In the genomic region with DNA sequence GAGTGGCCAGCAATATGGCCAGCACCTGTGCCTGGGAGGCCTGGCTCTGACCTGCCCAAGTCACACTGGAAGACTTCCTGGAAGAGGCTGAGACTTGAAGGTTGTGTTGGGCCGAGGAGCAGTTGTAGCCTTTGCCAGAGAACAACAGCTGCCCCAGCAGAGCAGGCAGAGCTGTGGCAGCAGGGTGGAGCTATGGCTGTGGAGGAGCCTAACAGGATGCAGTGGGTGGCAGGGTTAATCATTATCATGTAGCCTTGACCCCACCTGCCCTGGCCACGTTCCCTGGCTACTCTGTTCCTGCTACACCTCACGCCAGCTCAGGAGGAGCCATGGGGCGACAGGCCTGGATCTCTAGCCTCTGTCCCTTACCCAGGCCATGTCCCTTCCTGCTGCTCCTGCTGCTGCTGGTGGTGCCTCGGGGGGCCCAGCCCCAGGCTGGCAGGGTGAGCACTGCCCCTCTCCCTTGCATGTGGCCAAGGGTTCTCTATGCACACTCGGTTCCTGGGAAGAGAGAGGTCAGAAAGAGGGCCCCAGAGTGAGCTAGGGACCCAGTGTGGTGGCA, we compare ENCODE assay signal across 13 mouse cellular contexts. TPM values are rescaled to one million over a fixed set of nuclear protein-coding genes. Genes with fewer than 3 reads are reported as not detected.
DNase-seq lines count a peak whose midpoint lies in the region; ATAC-seq lines count a peak whose summit lies in the region.
"Had no signal": no experiment of that assay in that cellular context is flagged by ENCODE, and none has a peak within 500 bp of the region (broad histone marks: within the 10 kb centered on the region; RNA-seq: fewer than 3 reads in every experiment).

A gene (plus strand): TSS at position 242 of the 562 bp plus-strand sequence.

- H3K4me3 ChIP-seq in heart, embryonic 10.5 days, result no peak within 1 kb of the TSS
- no peak within 1 kb of the TSS for H3K4me3 ChIP-seq in neural tube, embryonic 15.5 days (replicated peaks)
- H3K4me3 ChIP-seq in midbrain, embryonic 16.5 days (ENCODE audit: low read depth, low read length), result no peak within 1 kb of the TSS
- H3K4me3 ChIP-seq: midbrain, embryonic 12.5 days had no signal

- ATAC-seq in neural tube, embryonic 15.5 days (ENCODE audit: low FRiP score), result no peak
- no peak for ATAC-seq in midbrain, embryonic 16.5 days
- ATAC-seq: activated CD4-positive, CD25-positive, alpha-beta regulatory T cell, adult 4 months had no signal

- peaks cover 23% of the 10 kb centered on the region for H3K27me3 ChIP-seq in heart, embryonic 10.5 days (ENCODE audit: insufficient read depth, poor library complexity, severe bottlenecking)
- H3K27me3 ChIP-seq in neural tube, embryonic 15.5 days (replicated peaks), result no peaks in the 10 kb centered on the region
- no peaks in the 10 kb centered on the region for H3K27me3 ChIP-seq in midbrain, embryonic 16.5 days (ENCODE audit: control insufficient read depth, insufficient read depth, low read depth, low read length)
- H3K27me3 ChIP-seq: midbrain, embryonic 12.5 days had no signal

- H3K27ac ChIP-seq in heart, embryonic 10.5 days, result peak within 1 kb of the TSS; percentile 45; the same call in 1 of the 2 replicates
- no peak within 1 kb of the TSS for H3K27ac ChIP-seq in neural tube, embryonic 15.5 days (replicated peaks)
- no peak within 1 kb of the TSS for H3K27ac ChIP-seq in midbrain, embryonic 16.5 days (ENCODE audit: low read length)
- H3K27ac ChIP-seq: midbrain, embryonic 12.5 days had no signal

- no peak within 1 kb of the TSS for H3K4me2 ChIP-seq in neural tube, embryonic 15.5 days
- no peak within 1 kb of the TSS for H3K4me2 ChIP-seq in midbrain, embryonic 16.5 days (ENCODE audit: low read length)
- H3K4me2 ChIP-seq: midbrain, embryonic 12.5 days had no signal

- no peak for DNase-seq in heart, embryonic 10.5 days (ENCODE audit: low spot score)
- DNase-seq in heart, postnatal 4 days, result no peak
- no peak for DNase-seq in gonadal fat pad, adult 2 months (ENCODE audit: low read depth)
- DNase-seq in kidney, postnatal 25 days, result peak; percentile 89 to 95
- DNase-seq in lung, postnatal 10 days, result peak; percentile 49
- no peak for DNase-seq in c-Kit-positive CD71-positive TER-119-positive erythroid progenitor cells, embryonic 14.5 days (ENCODE audit: low spot score)
- DNase-seq: cerebellum, adult 18-20 months; heart, postnatal 14 days had no signal

- H3K9ac ChIP-seq in neural tube, embryonic 15.5 days (replicated peaks), result no peak within 1 kb of the TSS
- H3K9ac ChIP-seq in midbrain, embryonic 16.5 days (ENCODE audit: low read depth, low read length), result no peak within 1 kb of the TSS
- H3K9ac ChIP-seq: midbrain, embryonic 12.5 days had no signal

- H3K4me1 ChIP-seq in heart, embryonic 10.5 days, result peaks cover 18% of the 10 kb centered on the region; the same call in 1 of the 2 replicates
- no peaks in the 10 kb centered on the region for H3K4me1 ChIP-seq in neural tube, embryonic 15.5 days
- H3K4me1 ChIP-seq in midbrain, embryonic 16.5 days (ENCODE audit: control insufficient read depth, insufficient read depth, low read length), result no peaks in the 10 kb centered on the region
- H3K4me1 ChIP-seq: midbrain, embryonic 12.5 days had no signal

- 49% methylated on average over 6 of the region's 6 CpGs for WGBS in heart, embryonic 10.5 days
- 71% methylated on average over 6 of the region's 6 CpGs for WGBS in neural tube, embryonic 15.5 days
- 76% methylated on average over 6 of the region's 6 CpGs for WGBS in midbrain, embryonic 16.5 days

- H3K36me3 ChIP-seq in heart, embryonic 10.5 days, result no peaks in the 10 kb centered on the region
- no peaks in the 10 kb centered on the region for H3K36me3 ChIP-seq in neural tube, embryonic 15.5 days
- H3K36me3 ChIP-seq in midbrain, embryonic 16.5 days (ENCODE audit: control insufficient read depth, insufficient read depth, low read length), result no peaks in the 10 kb centered on the region
- H3K36me3 ChIP-seq: midbrain, embryonic 12.5 days had no signal

- no peaks in the 10 kb centered on the region for H3K9me3 ChIP-seq in heart, embryonic 10.5 days
- no peaks in the 10 kb centered on the region for H3K9me3 ChIP-seq in neural tube, embryonic 15.5 days (replicated peaks)
- H3K9me3 ChIP-seq in midbrain, embryonic 16.5 days (replicated peaks; ENCODE audit: control insufficient read depth, low read length, poor library complexity, severe bottlenecking), result no peaks in the 10 kb centered on the region
- H3K9me3 ChIP-seq: midbrain, embryonic 12.5 days had no signal

RNA-seq across cellular contexts. Expression of the gene that starts here (rescaled TPM):
- 0.26 and 5.0 TPM in 2 replicates for polyA plus RNA-seq in heart, embryonic 10.5 days (2016; fragmentation: Nextera tagmentation; extraction: Ambion mirVana)
- 1 to 10 TPM; 2.3 to 3.1 TPM for total RNA-seq in heart, postnatal 4 days (2021)
- polyA plus RNA-seq in gonadal fat pad, adult 2 months (2012; rRNA removed), result 104 and 155 TPM in 2 replicates
- 0.46 and 1.4 TPM in 2 replicates for polyA plus RNA-seq in neural tube, embryonic 15.5 days (2015; fragmentation: Nextera tagmentation; extraction: Ambion mirVana)
- 0.16 and 0.31 TPM in 2 replicates for polyA plus RNA-seq in midbrain, embryonic 16.5 days (2015; fragmentation: Nextera tagmentation; extraction: Ambion mirVana)
- total RNA-seq: CH12.LX had no signal

Comparison
In these comparisons a context has a peak if more than half of its experiments do, and no peak if none do; other contexts are left out.
1. RNA of the gene that starts here (polyA plus RNA-seq): 104 to 155 TPM in gonadal fat pad, adult 2 months; 0.26 to 5.0 TPM in heart, embryonic 10.5 days, 0.46 to 1.4 TPM in neural tube, embryonic 15.5 days and 0.16 to 0.31 TPM in midbrain, embryonic 16.5 days; every median in the first group is over 10 times any median in the second.
2. DNase-seq: peak in kidney, postnatal 25 days (2 of 2) and lung, postnatal 10 days (single experiment); none in heart, embryonic 10.5 days (single experiment), heart, postnatal 4 days (single experiment), gonadal fat pad, adult 2 months (single experiment) and c-Kit-positive CD71-positive TER-119-positive erythroid progenitor cells, embryonic 14.5 days (single experiment).